Mouse (Mus musculus): Measurements from ENCODE around the gene Gimap1. TPM values are rescaled to one million over a fixed set of nuclear protein-coding genes. Genes with fewer than 3 reads are reported as not detected.
A peak's percentile ranks its signal among the peaks of the same experiment; 100 is the strongest.

The Gimap1 gene
- polyA plus RNA-seq, 1 experiment from 2014 or later: 17.6 TPM

- no peak for ATAC-seq (replicated peaks; ENCODE audit: insufficient number of reproducible peaks, low FRiP score, low TSS enrichment)
- Histone ChIP-seq H3K4me2 (no peak overlapping the region), H3K36me3 (ENCODE audit: control insufficient read depth, insufficient read depth, low read length) (no peaks in the 10 kb centered on the region), H3K4me3 (ENCODE audit: low read depth, low read length) (no peak overlapping the region), H3K4me1 (ENCODE audit: control insufficient read depth, insufficient read depth, low read length) (no peaks in the 10 kb centered on the region), H3K9ac (ENCODE audit: low read depth, low read length) (no peak overlapping the region), H3K27ac (ENCODE audit: low read depth, low read length) (no peak overlapping the region), H3K9me3 (replicated peaks; ENCODE audit: control insufficient read depth, low read length) (no peaks in the 10 kb centered on the region), H3K27me3 (ENCODE audit: control insufficient read depth, insufficient read depth, low read length) (no peaks in the 10 kb centered on the region)
- WGBS (ENCODE audit: insufficient replicate concordance): 45% methylated on average over 8 of the region's 8 CpGs
These were observed 6.0 kb upstream of the Gimap1 start for GRCm38 (mm10) chr6:48732864-48733304.

- Histone ChIP-seq H3K9me3 (replicated peaks; ENCODE audit: control insufficient read depth, low read length) (no peaks in the 10 kb centered on the region), H3K36me3 (ENCODE audit: control insufficient read depth, insufficient read depth, low read length) (no peaks in the 10 kb centered on the region), H3K27me3 (ENCODE audit: control insufficient read depth, insufficient read depth, low read length) (no peaks in the 10 kb centered on the region), H3K4me3 (ENCODE audit: low read depth, low read length) (no peak overlapping the region), H3K9ac (ENCODE audit: low read depth, low read length) (no peak overlapping the region), H3K4me2 (no peak overlapping the region), H3K4me1 (ENCODE audit: control insufficient read depth, insufficient read depth, low read length) (no peaks in the 10 kb centered on the region), H3K27ac (ENCODE audit: low read depth, low read length) (no peak overlapping the region)
- WGBS (ENCODE audit: insufficient replicate concordance): 86% methylated on average over 1 of the region's 1 CpGs
- ATAC-seq (replicated peaks; ENCODE audit: insufficient number of reproducible peaks, low FRiP score, low TSS enrichment): no peak
These were observed 5.2 kb upstream of the Gimap1 start for GRCm38 (mm10) chr6:48733660-48734059.

GRCm38 (mm10) chr6:48737053-48737452, 1.8 kb upstream of the Gimap1 start:
- no peak overlapping the region for H3K4me2 ChIP-seq
- no peaks in the 10 kb centered on the region for H3K36me3 ChIP-seq (ENCODE audit: control insufficient read depth, insufficient read depth, low read length)
- H3K4me1 ChIP-seq (ENCODE audit: control insufficient read depth, insufficient read depth, low read length): peaks cover under 1% of the 10 kb centered on the region; the same call in 1 of the 2 replicates
- no peak overlapping the region for H3K27ac ChIP-seq (ENCODE audit: low read depth, low read length)
- no peak for ATAC-seq (replicated peaks; ENCODE audit: insufficient number of reproducible peaks, low FRiP score, low TSS enrichment)
- peaks cover 10% of the 10 kb centered on the region for H3K27me3 ChIP-seq (ENCODE audit: control insufficient read depth, insufficient read depth, low read length)
- H3K9ac ChIP-seq (ENCODE audit: low read depth, low read length): no peak overlapping the region
- H3K4me3 ChIP-seq (ENCODE audit: low read depth, low read length): no peak overlapping the region
- 82% methylated on average over 2 of the region's 2 CpGs for WGBS (ENCODE audit: insufficient replicate concordance)
- H3K9me3 ChIP-seq (replicated peaks; ENCODE audit: control insufficient read depth, low read length): no peaks in the 10 kb centered on the region

GRCm38 (mm10) chr6:48737688-48738087, 1.2 kb upstream of the Gimap1 start:
- Histone ChIP-seq H3K4me2 (no peak overlapping the region), H3K27me3 (ENCODE audit: control insufficient read depth, insufficient read depth, low read length) (peaks cover 16% of the 10 kb centered on the region), H3K9me3 (replicated peaks; ENCODE audit: control insufficient read depth, low read length) (no peaks in the 10 kb centered on the region), H3K27ac (ENCODE audit: low read depth, low read length) (no peak overlapping the region), H3K9ac (ENCODE audit: low read depth, low read length) (no peak overlapping the region), H3K4me3 (ENCODE audit: low read depth, low read length) (no peak overlapping the region), H3K4me1 (ENCODE audit: control insufficient read depth, insufficient read depth, low read length) (peaks cover 6% of the 10 kb centered on the region), H3K36me3 (ENCODE audit: control insufficient read depth, insufficient read depth, low read length) (no peaks in the 10 kb centered on the region)
- WGBS (ENCODE audit: insufficient replicate concordance): 74% methylated on average over 5 of the region's 5 CpGs
- no peak for ATAC-seq (replicated peaks; ENCODE audit: insufficient number of reproducible peaks, low FRiP score, low TSS enrichment)

GRCm38 (mm10) chr6:48739780-48740055, 864 bp downstream of the Gimap1 start:
- no peak overlapping the region; the same call in 1 of the 2 replicates for H3K4me3 ChIP-seq (ENCODE audit: low read depth, low read length)
- whole genome bisulfite sequencing (ENCODE audit: insufficient replicate concordance): 74% methylated on average over 3 of the region's 3 CpGs
- H3K9ac ChIP-seq (ENCODE audit: low read depth, low read length): no peak overlapping the region
- peak overlapping the region; percentile 45 for H3K4me2 ChIP-seq
- H3K27me3 ChIP-seq (ENCODE audit: control insufficient read depth, insufficient read depth, low read length): peaks cover 23% of the 10 kb centered on the region
- peaks cover 11% of the 10 kb centered on the region for H3K4me1 ChIP-seq (ENCODE audit: control insufficient read depth, insufficient read depth, low read length)
- no peak overlapping the region for H3K27ac ChIP-seq (ENCODE audit: low read depth, low read length)
- H3K9me3 ChIP-seq (replicated peaks; ENCODE audit: control insufficient read depth, low read length): no peaks in the 10 kb centered on the region
- H3K36me3 ChIP-seq (ENCODE audit: control insufficient read depth, insufficient read depth, low read length): no peaks in the 10 kb centered on the region
- ATAC-seq (replicated peaks; ENCODE audit: insufficient number of reproducible peaks, low FRiP score, low TSS enrichment): no peak

- no peak for ATAC-seq (replicated peaks; ENCODE audit: insufficient number of reproducible peaks, low FRiP score, low TSS enrichment)
- Histone ChIP-seq H3K9me3 (replicated peaks; ENCODE audit: control insufficient read depth, low read length) (no peaks in the 10 kb centered on the region), H3K4me1 (ENCODE audit: control insufficient read depth, insufficient read depth, low read length) (peaks cover 11% of the 10 kb centered on the region), H3K9ac (ENCODE audit: low read depth, low read length) (no peak overlapping the region; the same call in 1 of the 2 replicates), H3K27ac (ENCODE audit: low read depth, low read length) (no peak overlapping the region), H3K4me3 (ENCODE audit: low read depth, low read length) (no peak overlapping the region), H3K4me2 (peak overlapping the region; percentile 45), H3K27me3 (ENCODE audit: control insufficient read depth, insufficient read depth, low read length) (peaks cover 23% of the 10 kb centered on the region), H3K36me3 (ENCODE audit: control insufficient read depth, insufficient read depth, low read length) (no peaks in the 10 kb centered on the region)
- WGBS (ENCODE audit: insufficient replicate concordance): 62% methylated on average over 3 of the region's 3 CpGs
These were observed 1.8 kb downstream of the Gimap1 start for GRCm38 (mm10) chr6:48740501-48741169.

- 34% methylated on average over 3 of the region's 3 CpGs for WGBS (ENCODE audit: insufficient replicate concordance)
- H3K4me3 ChIP-seq (ENCODE audit: low read depth, low read length): no peak overlapping the region
- H3K36me3 ChIP-seq (ENCODE audit: control insufficient read depth, insufficient read depth, low read length): no peaks in the 10 kb centered on the region
- H3K27ac ChIP-seq (ENCODE audit: low read depth, low read length): no peak overlapping the region
- H3K27me3 ChIP-seq (ENCODE audit: control insufficient read depth, insufficient read depth, low read length): peaks cover 23% of the 10 kb centered on the region
- peaks cover 11% of the 10 kb centered on the region for H3K4me1 ChIP-seq (ENCODE audit: control insufficient read depth, insufficient read depth, low read length)
- H3K9ac ChIP-seq (ENCODE audit: low read depth, low read length): no peak overlapping the region
- H3K4me2 ChIP-seq: no peak overlapping the region
- ATAC-seq (replicated peaks; ENCODE audit: insufficient number of reproducible peaks, low FRiP score, low TSS enrichment): no peak
- no peaks in the 10 kb centered on the region for H3K9me3 ChIP-seq (replicated peaks; ENCODE audit: control insufficient read depth, low read length)
These were observed 2.4 kb downstream of the Gimap1 start for GRCm38 (mm10) chr6:48741273-48741672.

GRCm38 (mm10) chr6:48741711-48742206, 2.9 kb downstream of the Gimap1 start:
- no peak for ATAC-seq (replicated peaks; ENCODE audit: insufficient number of reproducible peaks, low FRiP score, low TSS enrichment)
- no peaks in the 10 kb centered on the region for H3K36me3 ChIP-seq (ENCODE audit: control insufficient read depth, insufficient read depth, low read length)
- H3K4me2 ChIP-seq: 0 out of 2 replicates have a peak overlapping the region, but pooled peaks have one; percentile 67
- no peak overlapping the region for H3K9ac ChIP-seq (ENCODE audit: low read depth, low read length)
- H3K9me3 ChIP-seq (replicated peaks; ENCODE audit: control insufficient read depth, low read length): no peaks in the 10 kb centered on the region
- H3K4me3 ChIP-seq (ENCODE audit: low read depth, low read length): no peak overlapping the region
- H3K27me3 ChIP-seq (ENCODE audit: control insufficient read depth, insufficient read depth, low read length): peaks cover 23% of the 10 kb centered on the region
- peaks cover 11% of the 10 kb centered on the region for H3K4me1 ChIP-seq (ENCODE audit: control insufficient read depth, insufficient read depth, low read length)
- 33% methylated on average over 9 of the region's 9 CpGs for WGBS (ENCODE audit: insufficient replicate concordance)
- H3K27ac ChIP-seq (ENCODE audit: low read depth, low read length): no peak overlapping the region

Measured in heart, embryonic 11.5 days (tissue).